Mouse (Mus musculus): ENCODE data around the gene Samhd1.

DNA sequence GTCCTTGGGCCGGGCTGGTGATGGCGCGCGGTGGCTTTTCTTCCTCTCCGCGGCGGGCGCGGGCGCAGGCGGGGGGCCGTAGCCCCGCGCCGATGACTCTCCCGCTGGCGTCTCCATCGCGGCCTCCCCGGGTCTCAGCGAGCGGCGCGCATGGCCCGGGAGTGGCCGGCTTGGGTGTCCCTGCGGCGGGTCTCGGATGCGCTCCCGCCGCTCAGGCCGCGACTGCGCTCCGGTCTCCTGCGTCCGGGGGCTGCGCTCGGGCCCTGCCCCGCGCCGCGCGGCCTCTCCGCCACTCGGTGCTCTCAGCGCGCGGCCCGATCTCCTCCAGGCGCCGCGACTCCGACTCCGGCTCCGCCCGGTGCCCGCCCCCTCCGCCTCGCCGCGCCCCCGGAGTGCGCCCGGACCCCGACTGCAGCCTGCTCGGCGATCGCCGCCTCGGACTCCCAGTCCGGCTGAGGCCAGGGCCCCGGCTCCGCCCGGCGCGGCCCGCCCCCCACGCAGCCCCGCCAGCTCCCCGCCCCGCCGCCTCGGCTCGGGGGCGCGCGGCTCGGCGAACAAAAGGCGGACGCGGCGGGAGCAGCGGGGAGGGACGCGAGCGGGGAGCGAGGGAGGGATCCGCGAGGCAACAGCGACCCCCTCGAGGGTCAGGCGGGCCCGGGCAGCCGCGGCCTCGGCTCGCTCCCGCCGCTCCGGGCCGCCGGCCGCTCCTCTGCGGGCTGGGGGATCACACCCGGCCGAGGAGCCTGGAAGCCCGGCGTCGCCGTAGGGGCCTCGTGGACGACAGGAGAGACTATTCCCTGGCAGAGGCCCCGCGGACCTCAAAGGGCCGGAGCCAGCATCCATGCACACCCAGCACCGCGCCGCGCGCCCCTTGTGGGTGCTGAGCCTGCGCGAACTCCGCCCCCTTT is 56.0 kb downstream of the Samhd1 start, which contains the start of gene Soga1:
- TF ChIP-seq EP300 (IDR thresholded peaks at IDR 0.05), result no peak
- TF ChIP-seq CTCF (IDR thresholded peaks at IDR 0.05), result peak; percentile 54

Measured in lung, postnatal 0 days (tissue).